Mouse (Mus musculus) frontal cortex, postnatal 36 days (tissue): ENCODE measurements around the gene Mrps18a.
A peak's percentile ranks its signal among the peaks of the same experiment; 100 is the strongest.

Experiments
- DNase-seq, 2 experiments: peaks; one replicate each; pipeline ENCODE4 v3.0.0; 2022; ENCODE audit warnings: low spot score in 2 of 2

Gene Mrps18a

DNA sequence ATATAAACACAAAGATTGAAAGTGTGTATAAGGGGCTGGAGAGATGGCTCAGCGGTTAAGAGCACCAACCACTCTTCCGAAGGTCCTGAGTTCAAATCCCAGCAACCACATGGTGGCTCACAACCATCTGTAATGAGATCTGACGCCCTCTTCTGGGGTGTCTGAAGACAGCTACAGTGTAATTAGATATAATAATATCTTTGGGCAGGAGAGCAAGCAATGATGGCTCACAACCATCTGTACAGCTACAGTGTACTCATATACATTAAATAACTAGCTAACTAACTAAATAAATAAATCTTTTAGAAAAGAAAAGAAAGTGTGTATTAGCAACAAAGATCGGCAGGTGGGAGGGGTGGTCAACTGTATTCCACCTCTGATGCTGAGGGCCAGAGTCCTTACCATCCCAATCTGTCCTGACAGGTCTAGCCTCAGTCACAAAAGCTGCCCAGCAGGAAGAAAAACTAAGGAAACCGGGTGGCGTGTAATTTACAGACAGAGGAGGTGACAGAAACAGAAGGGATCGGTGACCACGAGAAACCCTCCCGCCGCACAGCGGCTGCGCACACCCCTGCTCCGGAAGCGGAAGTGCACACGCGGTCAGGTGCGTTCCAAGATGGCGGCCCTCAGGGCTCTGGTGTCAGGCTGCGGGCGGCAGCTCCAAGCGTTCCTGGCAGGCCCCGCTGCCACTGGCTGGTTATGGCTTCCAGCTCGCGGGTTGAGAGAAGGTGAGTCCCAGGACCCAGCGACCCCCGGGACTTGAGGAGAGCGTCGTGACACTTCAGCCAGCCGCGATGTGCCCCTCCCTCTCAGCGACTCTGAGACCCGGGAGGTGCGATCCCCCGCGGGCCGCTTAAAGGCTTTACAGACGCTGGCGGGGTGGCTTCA lies at the start of gene Mrps18a:
TSS of gene Mrps18a (plus strand) at position 585 of the 888 bp plus-strand sequence.
- DNase-seq, result peak; percentile 85 to 88

DNA sequence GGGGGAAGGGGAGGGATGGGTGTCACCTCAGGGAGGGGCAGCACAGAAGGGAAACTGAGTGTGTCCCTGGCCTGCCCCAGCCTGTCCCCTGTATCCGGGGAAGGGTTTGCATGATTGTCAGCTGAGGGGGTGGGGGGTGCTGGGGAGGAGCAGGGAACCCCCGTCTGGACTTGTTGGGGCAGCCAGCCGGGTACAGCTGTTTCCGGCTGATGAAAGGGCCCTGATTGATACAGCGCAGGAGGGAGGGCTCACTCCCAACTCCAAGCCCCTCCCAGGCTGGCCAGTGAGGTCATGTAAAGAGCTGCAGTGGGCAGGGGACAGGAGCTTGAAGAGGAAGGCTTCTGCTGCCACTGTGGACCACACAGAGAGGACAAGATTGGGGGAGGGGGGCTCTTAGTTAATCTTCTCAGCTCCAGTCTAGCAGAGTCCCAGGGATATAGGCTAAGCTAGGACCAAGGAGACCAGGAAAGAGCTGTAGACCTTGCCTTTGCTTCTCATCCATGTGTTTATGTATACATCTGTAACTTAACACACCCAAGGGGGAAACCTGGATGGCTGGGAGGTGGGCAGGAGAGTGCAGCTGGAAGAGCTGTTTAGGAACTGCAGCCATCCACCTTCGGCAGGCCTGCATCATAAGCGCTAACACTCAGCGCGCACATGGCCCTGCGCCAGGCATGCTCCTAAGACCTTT lies 47.4 kb upstream of the Mrps18a start:
- no peak for DNase-seq

DNA sequence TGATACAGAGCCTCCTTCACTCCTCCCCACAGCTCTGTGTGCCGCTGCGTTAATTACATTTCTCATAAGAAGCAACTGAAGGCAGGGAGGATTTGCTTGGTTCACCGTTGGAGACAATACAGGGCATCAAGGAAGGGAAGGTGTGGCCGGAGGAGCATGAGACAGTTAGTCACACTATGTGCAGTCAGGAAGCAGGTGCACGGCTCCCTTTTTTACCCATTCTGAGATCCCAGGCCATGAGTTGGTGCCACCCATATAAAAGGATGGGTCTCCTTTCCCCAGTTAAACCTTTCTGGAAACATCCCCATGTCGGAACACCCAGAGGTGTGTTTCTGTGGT lies 46.8 kb upstream of the Mrps18a start:
- no peak for DNase-seq

DNA sequence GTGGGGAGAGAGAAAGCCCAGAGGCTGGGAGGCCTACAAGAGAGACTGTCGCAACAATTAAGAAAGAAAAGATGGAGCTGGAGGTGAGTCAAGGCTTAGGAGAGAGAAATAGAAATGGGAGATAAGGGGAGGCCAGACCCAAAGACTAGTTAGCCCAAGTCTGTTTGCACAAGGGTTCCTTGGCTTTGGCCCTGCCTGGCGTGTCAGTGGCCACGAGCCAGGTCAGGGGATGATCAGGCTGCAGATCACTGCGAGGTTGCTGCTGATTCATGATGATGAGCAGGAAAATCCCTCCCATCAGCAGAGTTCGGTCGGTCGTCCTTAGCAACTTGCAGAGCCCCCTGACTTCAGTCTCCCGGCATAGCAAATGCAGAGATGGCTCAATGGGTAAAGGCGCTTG lies 40.7 kb upstream of the Mrps18a start:
- DNase-seq, result no peak

DNA sequence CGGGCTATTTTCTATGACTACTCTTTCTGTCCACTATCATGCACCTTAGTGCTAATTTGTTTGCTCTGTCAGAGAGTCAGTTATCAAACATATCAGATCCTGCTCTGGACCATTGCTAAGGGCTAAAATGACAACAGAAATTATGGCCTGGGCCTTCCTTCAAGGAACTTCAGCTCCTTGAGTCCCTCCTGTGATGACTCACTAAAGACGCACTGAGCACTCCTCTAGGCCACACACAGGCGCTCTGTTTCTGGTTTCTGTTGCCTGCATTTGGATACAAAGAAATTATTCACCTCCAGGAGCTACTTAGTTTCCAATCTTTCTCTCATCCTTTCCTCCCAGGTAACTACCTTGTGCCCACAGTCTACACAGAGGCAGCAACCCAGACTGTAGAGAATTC lies 39.3 kb upstream of the Mrps18a start:
- no peak for DNase-seq

DNA sequence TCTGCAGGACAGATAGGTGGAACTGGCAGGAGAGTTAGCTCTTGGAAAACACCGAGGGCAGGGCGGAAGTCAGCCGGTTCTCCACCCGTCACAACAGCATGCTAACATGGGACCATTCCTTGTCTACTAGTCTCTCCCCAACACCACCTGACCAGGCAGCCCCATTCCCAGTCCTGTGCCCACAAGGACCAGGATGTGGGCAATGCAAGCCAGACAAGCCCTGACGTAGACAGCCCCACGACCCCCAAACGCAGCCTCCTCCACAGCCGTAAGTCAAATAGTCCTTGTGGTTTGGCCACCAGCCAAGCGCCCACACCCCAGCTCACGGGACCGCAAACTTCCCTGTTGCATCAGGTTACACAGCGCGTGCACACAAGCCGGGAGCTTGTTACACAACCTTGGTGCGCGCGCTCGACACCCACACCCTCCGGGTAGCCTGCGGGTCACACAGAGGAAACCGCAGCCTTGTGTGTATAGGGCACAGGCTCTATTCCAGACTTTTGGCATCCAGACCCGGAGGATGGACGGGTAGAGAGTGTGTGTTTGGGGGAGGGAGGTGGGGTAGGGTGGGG lies 37.0 kb upstream of the Mrps18a start:
- DNase-seq, result peak; percentile 5 to 21

DNA sequence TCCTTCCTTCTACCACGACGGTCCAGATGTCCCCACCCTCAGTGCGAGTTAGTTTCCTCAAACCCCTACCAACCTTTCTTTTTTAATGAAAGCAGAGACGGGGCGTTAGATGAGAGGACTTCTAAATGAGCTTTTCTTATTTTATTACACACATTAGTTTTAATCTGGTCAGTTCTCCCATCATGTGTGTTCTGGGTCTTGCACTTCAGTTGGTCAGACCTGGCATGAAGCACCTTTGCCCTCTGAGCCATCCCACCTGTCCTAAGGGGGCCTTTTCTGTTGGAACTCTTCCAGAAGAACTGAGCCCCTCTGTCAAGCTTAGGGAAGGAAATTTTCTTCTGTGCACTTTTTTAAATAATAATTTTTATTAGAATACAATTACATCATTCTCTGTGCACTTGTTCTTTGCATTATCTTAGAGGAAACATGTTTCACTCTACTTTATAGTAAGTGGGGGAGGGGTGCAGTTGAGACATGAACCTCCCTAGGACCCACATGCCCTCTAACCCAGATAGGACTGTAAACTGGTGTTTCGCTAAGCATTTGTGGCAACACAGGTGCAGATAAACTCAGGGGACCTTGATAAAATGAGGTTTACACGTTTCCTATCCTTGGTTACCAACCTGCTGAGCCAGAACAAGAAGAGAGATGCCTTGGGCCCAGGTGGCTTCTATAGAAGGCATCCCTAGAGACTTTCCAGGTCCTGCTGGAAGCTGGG lies 36.2 kb upstream of the Mrps18a start:
- no peak for DNase-seq

DNA sequence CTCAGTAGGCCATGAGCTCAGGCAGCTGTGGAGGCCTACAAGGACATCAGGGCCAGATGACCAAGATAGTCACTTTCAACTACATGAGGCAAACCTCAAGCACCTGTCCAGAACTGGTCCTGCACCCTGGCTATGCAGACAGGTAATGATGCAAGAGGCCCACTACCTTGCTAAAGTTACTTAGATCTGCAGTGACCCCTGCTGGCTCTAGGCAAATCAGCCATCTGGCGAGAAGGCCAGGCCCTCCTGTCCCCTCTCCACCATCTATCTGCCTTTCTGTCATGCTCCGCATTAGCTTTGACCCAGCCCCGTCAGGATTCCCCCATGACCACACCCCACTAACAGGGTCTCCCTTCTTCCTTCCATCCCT lies 35.7 kb upstream of the Mrps18a start:
- DNase-seq, result no peak

DNA sequence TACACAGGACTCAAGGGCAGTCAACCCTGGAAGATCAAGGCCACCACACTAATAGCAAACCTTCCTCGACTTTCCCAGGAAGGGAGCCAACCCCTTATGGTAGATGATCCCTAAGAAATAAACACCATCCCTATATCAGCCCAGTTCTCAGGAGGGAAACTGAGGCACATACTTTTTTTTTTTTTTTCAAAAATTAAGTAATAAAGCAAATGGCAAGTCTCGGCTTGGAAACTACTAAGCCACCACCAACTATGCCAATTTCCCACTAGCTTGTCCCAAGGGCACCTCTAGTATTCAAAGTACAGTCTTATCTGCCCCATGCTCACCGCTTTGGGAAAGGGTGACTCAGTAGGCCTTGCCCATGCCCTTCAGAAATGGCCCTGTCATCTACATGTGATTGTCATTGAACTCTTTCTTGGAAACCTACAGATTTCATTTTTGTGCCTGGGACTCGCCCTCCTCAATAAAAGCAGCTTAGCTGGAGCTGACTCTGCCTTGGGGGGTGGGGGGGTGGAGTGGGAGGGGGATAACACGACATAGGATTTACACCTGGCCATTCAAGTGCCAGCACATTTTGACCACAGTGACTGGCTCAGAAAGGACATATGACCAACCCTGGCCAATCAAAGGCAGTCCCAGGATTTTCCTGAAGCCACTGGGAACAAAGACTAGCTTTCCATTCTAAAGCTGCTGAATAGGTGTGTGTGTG lies 35.1 kb upstream of the Mrps18a start:
- no peak for DNase-seq

DNA sequence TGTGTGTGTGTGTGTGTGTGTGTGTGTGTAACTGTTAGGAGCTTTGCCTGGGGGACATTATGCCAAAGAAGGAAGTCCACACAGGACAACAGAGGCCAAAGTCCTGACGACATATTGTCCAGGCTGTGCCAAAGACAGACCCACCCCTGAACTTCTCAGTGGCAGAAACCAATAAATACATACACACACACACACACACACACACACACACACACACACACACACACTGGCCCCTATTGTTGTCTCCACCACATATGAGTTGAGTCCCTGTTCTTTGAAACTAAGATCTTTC lies 34.6 kb upstream of the Mrps18a start:
- no peak for DNase-seq

DNA sequence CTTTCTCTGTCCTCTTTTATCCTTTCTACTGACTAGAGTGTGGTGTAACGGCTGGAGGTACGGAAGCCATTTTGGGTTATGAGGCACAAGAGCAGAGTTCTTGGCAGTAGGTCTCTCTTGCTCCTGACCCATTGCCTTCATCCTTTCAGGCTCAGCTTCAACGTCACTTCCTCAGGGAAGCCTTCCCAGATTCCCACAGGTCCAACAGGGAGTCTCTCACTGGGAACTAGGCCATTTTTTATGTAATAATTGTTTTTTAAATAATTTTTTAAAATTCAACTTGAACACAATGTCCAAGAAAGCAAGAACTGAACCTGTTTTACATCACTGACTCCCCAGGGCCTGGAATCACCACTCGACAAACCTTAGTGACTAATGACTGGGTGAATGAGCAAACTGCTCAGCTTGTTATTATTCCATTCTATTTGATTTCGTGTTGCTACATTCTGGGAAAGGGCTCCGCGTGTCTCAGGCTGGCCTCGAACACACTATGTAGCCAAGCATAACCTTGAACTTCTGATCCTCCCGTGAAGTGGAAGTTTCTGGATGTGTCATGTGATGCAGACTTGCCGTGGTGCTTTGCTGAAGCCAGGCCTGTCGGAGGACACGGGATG lies 32.8 kb upstream of the Mrps18a start:
- DNase-seq, result no peak

DNA sequence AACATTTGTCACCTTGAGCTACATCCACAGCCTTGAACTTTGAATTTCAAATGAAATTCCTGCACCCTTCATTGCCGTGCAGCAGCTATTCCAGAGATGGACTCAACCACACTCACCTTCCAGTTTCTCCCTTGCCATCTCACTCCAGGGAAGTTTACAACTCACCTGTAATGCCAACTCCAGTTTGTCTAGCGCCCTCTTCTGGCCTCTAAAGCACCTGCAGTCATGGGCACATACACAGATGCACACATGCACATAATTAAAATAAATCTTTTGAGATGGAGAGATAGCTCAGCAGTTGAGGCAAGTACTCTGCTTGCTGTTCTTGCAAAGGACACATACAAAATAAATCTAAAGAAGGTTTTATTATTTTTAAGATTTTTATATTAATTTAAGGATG lies 31.7 kb upstream of the Mrps18a start:
- no peak for DNase-seq

DNA sequence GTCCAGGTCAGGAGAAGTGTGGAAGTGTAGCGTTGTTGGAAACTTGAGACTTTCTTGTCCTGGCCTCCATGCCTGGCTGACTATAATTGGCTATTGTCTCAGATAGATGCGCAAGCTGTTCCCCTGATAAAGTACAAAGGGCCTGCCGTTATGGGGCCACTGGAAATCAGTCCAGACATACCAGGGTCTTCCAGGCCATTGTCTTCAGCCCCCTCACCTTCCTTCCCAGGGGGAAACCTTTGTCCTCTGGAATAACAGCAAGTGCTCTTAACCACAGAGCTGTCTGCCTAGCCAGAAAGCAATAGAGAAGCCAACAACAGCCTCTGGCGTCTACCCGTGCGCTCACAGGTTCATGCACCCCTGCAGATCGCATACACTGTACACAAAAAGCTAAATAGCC lies 30.4 kb upstream of the Mrps18a start:
- DNase-seq, result no peak

DNA sequence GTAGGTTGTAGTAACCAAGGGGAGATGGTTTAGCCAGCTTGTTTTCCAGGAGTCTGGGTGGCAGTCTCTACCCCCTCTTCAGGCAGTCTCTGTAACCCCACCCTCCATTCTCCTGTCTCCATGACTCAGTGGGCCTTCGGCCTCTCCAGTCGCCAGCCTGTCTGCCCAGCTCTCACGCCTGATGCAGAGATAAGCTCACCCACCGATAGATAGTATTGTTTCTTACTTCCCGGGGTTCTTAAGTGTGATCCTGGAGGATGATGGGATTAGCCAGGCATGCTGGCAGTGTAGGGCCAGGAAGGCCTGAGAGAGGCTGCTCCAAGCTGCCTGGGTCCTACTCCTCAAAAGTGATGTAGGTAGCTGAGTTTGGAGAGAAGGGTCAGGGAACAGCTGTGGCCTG lies 29.7 kb upstream of the Mrps18a start:
- DNase-seq, result no peak

DNA sequence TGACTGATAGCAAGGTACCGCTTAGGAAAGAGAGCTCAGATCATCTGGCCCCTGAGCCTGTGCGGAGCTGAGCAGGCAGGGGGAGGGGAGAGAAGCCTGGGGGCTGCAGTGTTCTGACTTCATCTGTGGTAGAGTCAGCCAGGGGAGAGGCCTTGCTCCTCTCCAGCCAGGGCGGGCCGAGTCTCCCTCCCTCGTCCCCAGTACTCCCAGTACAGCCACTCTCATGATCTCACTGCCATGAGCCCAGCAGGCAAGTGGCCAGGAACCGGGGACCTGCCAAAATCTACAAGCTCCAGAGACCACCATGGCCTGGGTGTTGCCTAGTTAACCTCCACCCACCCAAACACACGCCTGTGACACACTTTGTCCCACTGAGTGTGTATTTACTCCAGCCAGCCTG lies 29.1 kb upstream of the Mrps18a start:
- no peak for DNase-seq

DNA sequence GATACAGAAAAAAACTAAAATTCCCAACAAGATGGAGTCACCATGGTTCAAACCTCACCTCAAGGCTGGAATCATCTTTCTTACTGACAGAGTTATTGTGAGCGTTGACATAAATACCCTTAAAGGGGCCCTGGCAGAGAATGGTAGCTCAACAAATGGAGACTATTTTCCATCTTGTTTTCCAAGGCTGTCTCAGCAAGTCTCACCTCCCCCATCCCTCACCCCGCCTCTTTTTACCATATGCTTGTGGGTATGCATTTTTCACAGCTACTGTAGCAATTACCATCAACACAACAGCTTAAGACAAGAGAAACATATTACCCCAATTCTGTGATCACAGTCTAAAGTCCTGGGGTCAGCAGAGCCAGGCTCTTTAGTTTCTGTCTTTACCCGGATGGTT lies 27.4 kb upstream of the Mrps18a start:
- DNase-seq, result no peak

DNA sequence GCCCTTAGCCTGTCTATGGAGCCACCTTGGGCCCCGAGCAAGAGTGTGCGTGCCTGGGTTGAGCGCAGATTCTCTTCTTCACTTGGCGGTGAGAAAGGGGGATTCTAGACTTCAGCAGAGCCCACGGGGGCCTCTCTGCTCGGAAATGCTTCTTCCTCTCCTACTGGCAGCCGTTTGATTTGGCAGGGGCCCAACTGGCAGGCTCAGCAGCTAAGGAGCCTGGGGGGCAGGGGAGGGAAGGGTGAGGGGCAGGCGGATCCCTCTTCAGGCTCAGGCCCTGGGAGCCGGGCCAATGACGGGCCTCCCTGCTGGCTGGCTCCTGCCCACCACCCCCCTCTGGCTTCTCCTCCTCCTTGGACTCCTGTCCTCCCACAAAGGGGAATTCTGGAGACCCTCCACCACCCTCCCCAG lies 26.7 kb upstream of the Mrps18a start:
- DNase-seq, result peak; percentile 56 to 59

DNA sequence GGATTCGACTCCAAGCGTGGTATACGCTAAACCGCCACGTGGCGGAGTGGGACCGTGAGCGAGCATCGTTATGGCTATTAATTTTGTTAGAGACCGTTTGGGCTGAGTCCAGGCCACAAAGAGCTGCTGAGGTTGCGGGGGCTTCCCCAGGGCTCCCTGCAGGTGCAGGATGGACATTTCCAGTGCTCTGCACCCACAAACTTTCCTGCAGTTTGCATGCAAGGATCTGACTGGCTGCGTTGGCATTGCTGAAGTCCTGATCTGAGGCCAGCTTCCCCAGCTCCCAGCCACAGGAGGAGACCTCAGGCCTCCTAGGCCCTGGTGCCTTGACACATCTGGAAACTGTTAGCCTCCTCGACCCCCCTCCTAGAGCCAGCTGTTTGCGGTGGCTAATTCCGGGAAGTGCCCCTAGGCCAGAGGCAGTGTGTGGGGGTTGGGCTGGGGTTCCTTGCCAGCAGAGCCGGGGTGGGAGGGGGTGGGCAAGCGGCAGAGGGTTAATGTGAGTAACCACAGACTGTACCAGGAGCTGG lies 24.4 kb upstream of the Mrps18a start:
- DNase-seq, result no peak

DNA sequence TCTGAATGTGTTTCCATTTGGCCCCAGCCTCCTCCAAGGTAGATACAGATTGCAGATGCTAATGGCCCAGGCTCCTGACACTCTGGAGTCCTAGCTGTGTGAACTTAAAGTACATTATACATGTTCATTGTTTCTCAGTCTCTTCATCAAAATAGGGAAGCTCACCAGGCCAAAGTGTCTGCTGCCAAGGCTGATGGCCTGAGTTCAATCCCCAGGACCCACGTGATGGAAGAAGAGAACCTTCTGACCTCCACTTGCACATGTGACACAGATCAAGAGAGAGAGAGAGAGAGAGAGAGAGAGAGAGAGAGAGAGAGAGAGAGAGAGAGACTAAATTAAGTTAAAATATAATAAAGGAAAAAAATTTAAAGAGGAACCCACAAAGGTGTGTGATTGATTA lies 19.4 kb upstream of the Mrps18a start:
- DNase-seq, result no peak

DNA sequence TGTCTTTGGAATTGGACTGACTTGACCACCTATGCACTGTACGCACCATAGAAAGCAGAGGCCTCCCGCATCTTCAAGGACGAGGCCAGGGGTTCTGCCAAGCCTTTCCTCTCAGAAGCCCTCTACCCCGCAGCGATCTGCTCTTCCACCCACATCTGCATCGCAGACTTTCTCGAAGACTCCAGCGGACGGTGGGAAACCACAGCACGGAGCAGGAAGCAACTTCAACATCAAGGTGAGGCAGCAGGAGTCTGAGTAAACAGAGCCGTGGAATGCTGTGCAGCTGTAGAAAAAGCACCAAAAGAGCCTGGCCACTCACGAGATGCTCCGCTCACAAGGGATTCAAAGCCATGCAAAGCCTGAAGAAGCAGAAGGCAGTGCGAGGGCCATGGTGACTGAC lies 18.9 kb upstream of the Mrps18a start:
- DNase-seq, result no peak

DNA sequence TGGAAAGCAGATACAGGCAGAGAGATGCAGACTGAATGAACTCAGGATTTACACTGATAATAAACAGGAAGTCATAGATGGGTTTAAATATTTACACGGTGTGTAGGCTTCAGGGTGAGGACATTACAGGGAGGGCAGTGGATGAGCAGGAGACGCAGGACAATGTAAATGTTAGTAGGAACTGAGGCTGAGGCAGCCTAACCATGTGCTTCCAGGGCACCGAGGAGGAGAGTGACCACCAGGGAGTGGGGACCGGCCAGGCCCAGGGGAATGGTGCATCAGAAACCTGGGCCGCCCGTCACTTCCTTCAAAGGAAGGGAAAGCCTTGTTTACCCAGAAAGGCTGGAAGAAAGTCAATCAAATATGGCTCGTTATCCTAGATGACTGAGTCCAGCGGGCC lies 12.3 kb upstream of the Mrps18a start:
- DNase-seq, result no peak
